36 mouse cellular contexts compared by ENCODE assay signal in genomic region chrX:79671411-79671810, GRCm38 (mm10). TPM values are rescaled to one million over a fixed set of nuclear protein-coding genes. Genes with fewer than 3 reads are reported as not detected.
A peak's percentile ranks its signal among the peaks of the same experiment; 100 is the strongest.
DNase-seq lines count a peak whose midpoint lies in the region; ATAC-seq and TF ChIP-seq lines count a peak whose summit lies in the region.
"Had no signal": no experiment of that assay in that cellular context is flagged by ENCODE, and none has a peak within 500 bp of the region (broad histone marks: within the 10 kb centered on the region; RNA-seq: fewer than 3 reads in every experiment).

Gene Mageb16, minus strand, starts transcription at chrX:79671435.

- H3K4me1 ChIP-seq in E14TG2a.4 (replicated peaks; ENCODE audit: low read depth, low read length) = no peaks in the 10 kb centered on the region; the same call in 1 of the 2 replicates
- no peaks in the 10 kb centered on the region for H3K4me1 ChIP-seq in ES-E14 (ENCODE audit: control insufficient read depth in 2 of 2, insufficient read depth in 2 of 2, low read length in 2 of 2, poor library complexity in 1 of 2)
- H3K4me1 ChIP-seq in liver, postnatal 0 days (ENCODE audit: insufficient read depth) = no peaks in the 10 kb centered on the region
- no peaks in the 10 kb centered on the region for H3K4me1 ChIP-seq in heart, embryonic 11.5 days (ENCODE audit: control insufficient read depth, insufficient read depth, low read length)
- H3K4me1 ChIP-seq: embryonic facial prominence, embryonic 12.5 days; embryonic facial prominence, embryonic 15.5 days; forebrain, embryonic 10.5 days; forebrain, embryonic 13.5 days; heart, embryonic 10.5 days; hindbrain, embryonic 12.5 days; intestine, embryonic 15.5 days had no signal

- no peaks in the 10 kb centered on the region for H3K27me3 ChIP-seq in E14TG2a.4 (ENCODE audit: insufficient read depth, low read length)
- no peaks in the 10 kb centered on the region for H3K27me3 ChIP-seq in liver, postnatal 0 days (ENCODE audit: insufficient read depth, low read length)
- H3K27me3 ChIP-seq in heart, embryonic 11.5 days (ENCODE audit: control insufficient read depth, insufficient read depth, low read length) = no peaks in the 10 kb centered on the region
- H3K27me3 ChIP-seq: embryonic facial prominence, embryonic 12.5 days; embryonic facial prominence, embryonic 15.5 days; forebrain, embryonic 13.5 days; hindbrain, embryonic 12.5 days; intestine, embryonic 15.5 days had no signal

- TF ChIP-seq CTCF in E14TG2a.4 (conservative IDR thresholded peaks at IDR 0.05; ENCODE audit: low read length) = no peak
- no peak for TF ChIP-seq CTCF in liver, postnatal 0 days (IDR thresholded peaks at IDR 0.05; ENCODE audit: low read depth)

- peak within 1 kb of the TSS; percentile 62 for H3K4me3 ChIP-seq in E14TG2a.4 (replicated peaks; ENCODE audit: low read length)
- H3K4me3 ChIP-seq in ES-E14 (ENCODE audit: insufficient read depth in 1 of 2, low read depth in 1 of 2, low read length in 2 of 2, poor library complexity in 1 of 2, severe bottlenecking in 1 of 2) = peak within 1 kb of the TSS; percentile 37 to 55
- H3K4me3 ChIP-seq in liver, postnatal 0 days (ENCODE audit: low read depth, low read length) = no peak within 1 kb of the TSS
- H3K4me3 ChIP-seq in heart, embryonic 11.5 days (ENCODE audit: low read depth, low read length) = no peak within 1 kb of the TSS
- H3K4me3 ChIP-seq: embryonic facial prominence, embryonic 12.5 days; embryonic facial prominence, embryonic 15.5 days; erythroblast, embryonic 14.5 days; forebrain, embryonic 10.5 days; forebrain, embryonic 13.5 days; heart, adult 2 months; heart, embryonic 10.5 days; hindbrain, embryonic 12.5 days; intestine, embryonic 15.5 days had no signal

- H3K36me3 ChIP-seq in E14TG2a.4 (ENCODE audit: insufficient read depth, low read length) = no peaks in the 10 kb centered on the region
- H3K36me3 ChIP-seq in ES-E14 (ENCODE audit: control insufficient read depth, insufficient read depth, low read length, poor library complexity, severe bottlenecking) = no peaks in the 10 kb centered on the region
- H3K36me3 ChIP-seq in liver, postnatal 0 days (replicated peaks; ENCODE audit: insufficient read depth, low read length) = no peaks in the 10 kb centered on the region
- H3K36me3 ChIP-seq in heart, embryonic 11.5 days (ENCODE audit: control insufficient read depth, insufficient read depth, low read length) = no peaks in the 10 kb centered on the region
- H3K36me3 ChIP-seq: embryonic facial prominence, embryonic 12.5 days; embryonic facial prominence, embryonic 15.5 days; forebrain, embryonic 10.5 days; G1E; heart, embryonic 10.5 days; hindbrain, embryonic 12.5 days; intestine, embryonic 15.5 days had no signal

- DNase-seq in ES-E14 (ENCODE audit: low read depth, low spot score) (peak; percentile 65), ZHBTc4 (ENCODE audit: low read depth, low spot score) (peak; percentile 93)
- no peak for DNase-seq in liver, postnatal 0 days
- DNase-seq in left cerebral cortex, adult 9 months (ENCODE audit: low spot score in 2 of 2) = no peak
- DNase-seq: adrenal gland, adult 2 months; adrenal gland, postnatal 14 days; cerebellum, adult 11 months; cerebellum, adult 2 months; cerebellum, adult 9-11 months; cerebellum, postnatal 25 days; gastrocnemius, postnatal 10 days; gastrocnemius, postnatal 36 days; heart, adult 2 months; kidney, adult 11 months had no signal

- peak within 1 kb of the TSS; percentile 52 for H3K9ac ChIP-seq in ES-E14 (ENCODE audit: insufficient read depth, low read depth, low read length, poor library complexity, severe bottlenecking)
- H3K9ac ChIP-seq in liver, postnatal 0 days (replicated peaks) = no peak within 1 kb of the TSS
- no peak within 1 kb of the TSS for H3K9ac ChIP-seq in heart, embryonic 11.5 days (ENCODE audit: low read depth, low read length)
- H3K9ac ChIP-seq: embryonic facial prominence, embryonic 12.5 days; embryonic facial prominence, embryonic 15.5 days; forebrain, embryonic 13.5 days; hindbrain, embryonic 12.5 days; intestine, embryonic 15.5 days had no signal

- ATAC-seq in liver, postnatal 0 days = no peak
- ATAC-seq in heart, embryonic 11.5 days (replicated peaks; ENCODE audit: insufficient number of reproducible peaks, low FRiP score, low TSS enrichment) = no peak
- ATAC-seq: forebrain, embryonic 13.5 days; forebrain, embryonic 16.5 days; hindbrain, embryonic 16.5 days; intestine, embryonic 15.5 days; Patski had no signal

- peaks cover 4% of the 10 kb centered on the region; the same call in 1 of the 2 replicates for H3K9me3 ChIP-seq in E14TG2a.4 (ENCODE audit: low read length)
- H3K9me3 ChIP-seq in ES-E14 (ENCODE audit: control insufficient read depth, insufficient read depth, low read depth, low read length) = no peaks in the 10 kb centered on the region
- H3K9me3 ChIP-seq in liver, postnatal 0 days (ENCODE audit: low read length) = no peaks in the 10 kb centered on the region
- H3K9me3 ChIP-seq in heart, embryonic 11.5 days (replicated peaks; ENCODE audit: control insufficient read depth, low read length) = no peaks in the 10 kb centered on the region
- H3K9me3 ChIP-seq: embryonic facial prominence, embryonic 12.5 days; embryonic facial prominence, embryonic 15.5 days; forebrain, embryonic 10.5 days; forebrain, embryonic 13.5 days; G1E; heart, embryonic 10.5 days; hindbrain, embryonic 12.5 days; intestine, embryonic 15.5 days had no signal

- H3K27ac ChIP-seq in ES-E14 (ENCODE audit: insufficient read depth, low read depth, low read length, poor library complexity, severe bottlenecking) = peak within 1 kb of the TSS; percentile 89
- H3K27ac ChIP-seq in liver, postnatal 0 days (ENCODE audit: low read depth) = no peak within 1 kb of the TSS
- no peak within 1 kb of the TSS for H3K27ac ChIP-seq in heart, embryonic 11.5 days (ENCODE audit: low read depth, low read length)
- H3K27ac ChIP-seq: embryonic facial prominence, embryonic 12.5 days; embryonic facial prominence, embryonic 15.5 days; forebrain, embryonic 10.5 days; forebrain, embryonic 13.5 days; heart, adult 2 months; heart, embryonic 10.5 days; hindbrain, embryonic 12.5 days; intestine, embryonic 15.5 days had no signal

- no peak for TF ChIP-seq EP300 in liver, postnatal 0 days (IDR thresholded peaks at IDR 0.05; ENCODE audit: low read depth)

- WGBS in liver, postnatal 0 days (ENCODE audit: insufficient replicate concordance) = 52% methylated on average over 8 of the region's 8 CpGs
- 56% methylated on average over 8 of the region's 8 CpGs for WGBS in heart, embryonic 11.5 days (ENCODE audit: insufficient replicate concordance)

- no peak within 1 kb of the TSS for H3K4me2 ChIP-seq in liver, postnatal 0 days (ENCODE audit: low read depth, low read length)
- no peak within 1 kb of the TSS for H3K4me2 ChIP-seq in heart, embryonic 11.5 days
- H3K4me2 ChIP-seq: embryonic facial prominence, embryonic 12.5 days; embryonic facial prominence, embryonic 15.5 days; forebrain, embryonic 13.5 days; hindbrain, embryonic 12.5 days; intestine, embryonic 15.5 days had no signal

- in situ Hi-C loops in ES-E14 (cut with MboI; ENCODE audit: low sequenced_read_pairs in 2 of 2, unreplicated experiment in 2 of 2) = no loop called here

TF ChIP-seq in ES-E14, 5 proteins besides CTCF, POLR2A, EP300 and RAD21:
- TF ChIP-seq MAFK (IDR thresholded peaks at IDR 0.05; ENCODE audit: insufficient read depth, low read depth, low read length) = 0 out of 2 replicates have a peak, but pooled peaks have one; percentile 8
- no peak for TF ChIP-seq CHD2 (IDR thresholded peaks at IDR 0.05; ENCODE audit: low read depth, low read length)
- TF ChIP-seq ZNF384 (IDR thresholded peaks at IDR 0.05; ENCODE audit: low read depth, low read length) = no peak
- TF ChIP-seq ZC3H11A (IDR thresholded peaks at IDR 0.05; ENCODE audit: borderline replicate concordance, low read depth, low read length) = no peak

RNA-seq across cellular contexts. Expression of gene Mageb16, which starts in this region (rescaled TPM):
- 43.4 and 46.3 TPM in 2 replicates for total RNA-seq in ES-E14 (2012; rRNA removed)
- polyA plus RNA-seq in liver, postnatal 0 days (2015; fragmentation: Nextera tagmentation; extraction: Ambion mirVana) = 0.85 TPM in 2 replicates
- 0.21 and 0.42 TPM in 2 replicates for polyA plus RNA-seq in heart, embryonic 11.5 days (2014; fragmentation: Nextera tagmentation; extraction: Ambion mirVana)
- total RNA-seq: adrenal gland, adult 2 months; adrenal gland, postnatal 4 days; common myeloid progenitor, adult 5-6 weeks; gastrocnemius, adult 18-20 months; gastrocnemius, postnatal 10 days; gastrocnemius, postnatal 36 days; granulocyte monocyte progenitor cell, adult 5-6 weeks; heart, adult 2 months; heart, postnatal 25 days; hematopoietic stem cell, adult 5-6 weeks had no signal
- polyA plus RNA-seq: adrenal gland, adult 2 months; embryonic facial prominence, embryonic 12.5 days; forebrain, embryonic 16.5 days; G1E; heart, adult 2 months; heart, embryonic 14.5 days; heart, postnatal 0 days; hindbrain, embryonic 12.5 days; intestine, embryonic 15.5 days; Patski had no signal

Comparison
In these comparisons a context has a peak if more than half of its experiments do, and no peak if none do; other contexts are left out.
1. H3K4me3 ChIP-seq: peak in E14TG2a.4 (single experiment) and ES-E14 (2 of 2); none in liver, postnatal 0 days (single experiment) and heart, embryonic 11.5 days (single experiment).
2. DNase-seq: peak in ES-E14 (single experiment) and ZHBTc4 (single experiment); none in liver, postnatal 0 days (single experiment) and left cerebral cortex, adult 9 months (0 of 2).